Mouse (Mus musculus): ENCODE measurements around the gene Prrc2a.

Prrc2a gene

DNA sequence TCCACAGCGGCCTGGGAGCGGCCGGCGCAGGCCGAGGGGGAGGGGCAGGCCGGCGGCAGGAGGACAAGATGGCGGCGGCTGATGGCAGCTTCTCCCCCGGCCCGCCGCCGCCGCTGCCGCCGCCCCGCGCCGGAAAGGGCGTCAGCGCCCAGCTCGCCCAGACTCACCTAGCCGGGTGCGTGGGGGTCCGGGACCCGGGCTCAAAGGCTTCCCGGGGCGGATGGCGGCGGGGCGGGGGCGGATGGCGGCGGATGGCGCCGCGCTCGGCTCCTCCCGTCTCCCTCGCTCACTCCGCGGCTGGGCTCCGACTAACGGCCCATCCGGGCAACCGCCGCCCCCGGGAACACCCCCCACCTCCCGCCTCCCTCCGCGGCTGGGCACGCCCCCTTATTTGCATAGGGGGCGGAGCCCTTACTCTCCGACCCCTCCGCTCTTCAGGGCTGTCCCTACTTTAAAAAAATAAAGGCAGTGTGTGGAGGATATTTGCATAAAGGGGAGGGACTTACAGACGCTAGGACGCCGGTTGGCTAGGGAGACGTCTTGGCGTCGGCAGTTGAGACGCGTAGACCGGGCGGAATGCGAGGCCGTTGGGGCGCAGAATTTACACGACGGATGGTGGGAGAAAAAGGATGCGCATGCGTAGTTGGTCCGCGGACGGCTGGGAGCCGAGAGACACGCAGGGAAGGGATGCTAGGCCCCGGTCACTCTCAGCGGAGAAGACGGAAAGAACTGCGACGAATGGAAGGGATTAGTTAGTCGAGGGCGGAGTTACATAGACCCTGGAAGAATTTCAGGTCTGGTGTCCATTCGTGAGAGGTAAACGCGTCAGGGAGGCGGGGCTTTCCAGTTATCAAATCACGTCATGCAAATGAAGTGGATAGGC is at the start of gene Prrc2a:
Prrc2a (minus strand) TSS at position 330 of the 883 bp plus-strand sequence.
- peak; percentile 99 for DNase-seq

GRCm38 (mm10) chr17:35213071-35213470 is 48.4 kb upstream of the Prrc2a start:
- DNase-seq, result no peak

DNA sequence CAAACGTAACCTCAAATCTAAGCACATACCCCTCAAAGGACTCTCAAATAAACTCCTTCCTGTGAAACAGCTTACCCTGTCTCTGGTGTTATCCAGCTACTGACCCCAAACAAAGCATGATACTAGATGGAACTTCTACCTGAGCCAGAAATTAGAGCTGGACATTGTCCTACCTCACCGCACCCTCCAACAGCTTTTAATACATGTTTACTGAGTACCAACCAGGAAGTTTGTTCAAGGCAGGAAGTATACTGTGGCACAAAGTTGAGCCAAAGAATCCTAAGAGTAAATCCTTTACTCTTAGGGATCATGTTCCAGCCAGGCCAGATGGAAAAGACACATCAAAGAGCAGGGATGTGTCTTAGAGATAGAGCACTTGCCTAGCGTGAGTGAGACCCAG is 45.9 kb upstream of the Prrc2a start:
- no peak for DNase-seq

DNA sequence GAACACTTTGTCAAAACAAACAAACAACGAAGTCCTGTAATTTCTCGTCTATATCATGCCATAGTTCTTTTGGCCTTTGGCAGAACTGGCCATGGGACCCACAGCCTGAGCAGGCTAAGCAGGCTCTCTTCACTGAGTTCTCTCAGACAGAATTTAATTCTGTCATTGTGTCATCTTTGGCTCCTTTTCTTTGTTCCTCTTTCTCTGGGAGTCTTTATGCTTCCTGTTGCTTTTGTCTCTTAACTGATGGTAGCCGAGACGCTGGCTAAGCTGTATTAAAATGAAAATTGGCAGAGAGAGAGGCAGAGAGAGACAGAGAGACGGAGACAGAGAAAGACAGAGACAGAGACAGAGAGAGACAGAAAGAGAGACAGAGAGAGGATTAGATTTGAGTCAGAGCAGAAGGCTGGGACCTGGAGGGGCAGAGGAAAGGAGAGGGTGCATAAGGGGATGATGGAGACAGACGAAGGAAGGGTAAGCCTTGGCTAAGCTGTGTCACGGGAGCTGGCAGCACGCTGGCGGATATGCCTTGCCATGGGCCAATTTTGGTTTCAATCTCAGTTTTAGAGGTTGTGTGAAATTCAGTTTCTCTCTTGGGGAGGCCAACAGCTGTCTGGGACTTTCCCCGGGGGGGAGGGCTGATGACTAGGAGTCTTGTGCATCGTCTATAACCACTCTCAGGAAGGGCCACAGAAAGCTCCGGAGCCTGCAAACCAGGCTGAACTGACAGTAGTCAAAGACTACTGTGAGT is 45.3 kb upstream of the Prrc2a start:
- DNase-seq, result no peak

DNA sequence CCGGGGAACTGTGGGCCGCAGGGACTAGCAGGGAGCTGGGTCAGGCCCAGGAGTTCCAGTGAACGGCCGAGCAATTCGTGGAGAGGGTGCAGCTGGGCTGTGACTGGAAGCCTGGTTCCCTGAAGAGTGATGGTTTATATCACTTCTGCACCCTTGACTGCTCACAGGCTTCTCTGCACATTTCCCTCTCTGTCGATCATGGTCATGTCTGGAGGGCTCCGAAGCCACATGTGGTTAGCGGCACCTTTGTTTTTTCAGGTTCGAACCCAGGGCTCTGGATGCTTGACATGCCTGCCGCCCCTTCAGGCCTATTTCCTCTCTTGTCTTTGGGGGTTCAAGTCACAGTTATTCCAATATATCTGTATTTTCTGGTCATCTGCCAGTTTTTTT is 40.7 kb upstream of the Prrc2a start:
- no peak for DNase-seq

GRCm38 (mm10) chr17:35204494-35205379 is 40.0 kb upstream of the Prrc2a start, which contains the start of gene Lta:
Gene Lta, minus strand, starts transcription at chr17:35205351.
- DNase-seq, result no peak

DNA sequence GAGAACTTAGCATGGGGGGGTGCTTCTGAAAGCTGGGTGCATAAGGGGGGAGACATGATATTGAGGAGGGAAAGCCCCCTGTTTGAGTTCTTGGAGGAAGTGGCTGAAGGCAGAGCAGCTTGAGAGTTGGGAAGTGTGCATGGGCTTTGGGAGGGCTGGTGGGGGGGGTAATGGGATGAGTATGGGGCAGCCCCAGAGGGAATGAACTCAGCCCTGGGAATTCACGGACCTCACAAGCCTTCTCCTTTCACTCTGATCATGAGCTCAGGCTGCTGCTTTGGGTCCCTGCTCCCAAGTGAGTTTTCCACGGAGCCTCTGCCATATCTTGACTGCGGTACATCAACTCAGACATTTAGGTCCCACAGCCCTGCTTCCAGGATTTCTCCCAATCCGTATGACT is 37.7 kb upstream of the Prrc2a start:
- DNase-seq, result no peak

DNA sequence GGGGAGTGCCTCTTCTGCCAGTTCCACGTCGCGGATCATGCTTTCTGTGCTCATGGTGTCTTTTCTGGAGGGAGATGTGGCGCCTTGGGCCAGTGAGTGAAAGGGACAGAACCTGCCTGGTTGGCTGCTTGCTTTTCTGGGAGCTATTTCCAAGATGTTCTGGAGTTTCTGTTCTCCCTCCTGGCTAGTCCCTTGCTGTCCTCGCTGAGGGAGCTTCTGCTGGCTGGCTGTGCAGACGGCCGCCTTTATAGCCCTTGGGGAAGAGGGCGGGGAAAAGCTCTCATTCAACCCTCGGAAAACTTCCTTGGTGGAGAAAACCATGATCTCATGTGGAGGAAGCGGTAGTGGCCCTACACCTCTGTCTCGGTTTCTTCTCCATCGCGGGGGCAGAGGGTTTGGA is 37.1 kb upstream of the Prrc2a start, which contains the start of gene Tnf:
Tnf (minus strand) TSS at position 221 of the 400 bp plus-strand sequence.
- DNase-seq, result no peak

DNA sequence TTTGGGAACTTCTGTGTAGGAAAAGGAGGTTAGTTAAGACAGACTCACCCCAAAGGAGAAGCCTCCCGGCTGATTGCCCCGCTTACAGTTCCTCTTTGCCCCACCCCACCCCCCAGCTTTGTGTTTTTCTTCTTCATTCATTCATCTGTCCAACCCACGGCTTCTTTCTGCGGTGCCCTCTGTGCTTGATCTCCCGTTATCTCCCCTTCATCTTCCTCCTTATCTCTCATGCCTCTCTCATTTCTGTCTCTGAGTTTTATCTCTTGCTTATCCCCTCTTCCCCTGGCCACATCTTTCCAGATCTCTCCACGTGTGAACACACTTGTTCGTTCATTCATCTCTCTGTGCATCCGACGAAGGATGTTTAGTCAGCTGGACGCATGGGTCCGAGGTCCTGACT is 36.4 kb upstream of the Prrc2a start:
- DNase-seq, result no peak

GRCm38 (mm10) chr17:35200398-35200797 is 35.7 kb upstream of the Prrc2a start:
- DNase-seq, result no peak

- no peak for DNase-seq
Observed at GRCm38 (mm10) chr17:35198946-35199345, 34.2 kb upstream of the Prrc2a start.

DNA sequence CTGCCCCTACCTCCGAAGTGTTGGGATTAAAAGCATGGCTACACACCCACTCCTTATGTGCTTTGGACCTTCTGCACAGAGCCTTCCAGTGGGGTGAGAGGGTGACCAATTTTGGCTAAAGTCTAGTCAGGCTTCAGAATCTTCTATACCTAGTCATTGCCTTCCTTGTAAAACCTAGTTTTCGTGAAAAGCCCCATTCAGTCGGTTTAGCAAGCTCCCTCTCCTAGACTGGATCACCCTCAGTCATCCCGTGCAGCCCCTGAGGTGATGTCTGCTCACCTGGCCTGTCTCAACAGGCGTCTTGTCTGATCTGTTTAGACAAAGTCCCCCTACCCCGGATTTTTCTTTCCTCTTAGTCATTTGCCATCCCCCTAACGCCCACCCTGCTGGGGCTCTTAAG is 33.3 kb upstream of the Prrc2a start:
- DNase-seq, result no peak

- DNase-seq, result no peak
Observed at GRCm38 (mm10) chr17:35197126-35197525, 32.4 kb upstream of the Prrc2a start.

- no peak for DNase-seq
Observed at GRCm38 (mm10) chr17:35196321-35196641, 31.6 kb upstream of the Prrc2a start.

DNA sequence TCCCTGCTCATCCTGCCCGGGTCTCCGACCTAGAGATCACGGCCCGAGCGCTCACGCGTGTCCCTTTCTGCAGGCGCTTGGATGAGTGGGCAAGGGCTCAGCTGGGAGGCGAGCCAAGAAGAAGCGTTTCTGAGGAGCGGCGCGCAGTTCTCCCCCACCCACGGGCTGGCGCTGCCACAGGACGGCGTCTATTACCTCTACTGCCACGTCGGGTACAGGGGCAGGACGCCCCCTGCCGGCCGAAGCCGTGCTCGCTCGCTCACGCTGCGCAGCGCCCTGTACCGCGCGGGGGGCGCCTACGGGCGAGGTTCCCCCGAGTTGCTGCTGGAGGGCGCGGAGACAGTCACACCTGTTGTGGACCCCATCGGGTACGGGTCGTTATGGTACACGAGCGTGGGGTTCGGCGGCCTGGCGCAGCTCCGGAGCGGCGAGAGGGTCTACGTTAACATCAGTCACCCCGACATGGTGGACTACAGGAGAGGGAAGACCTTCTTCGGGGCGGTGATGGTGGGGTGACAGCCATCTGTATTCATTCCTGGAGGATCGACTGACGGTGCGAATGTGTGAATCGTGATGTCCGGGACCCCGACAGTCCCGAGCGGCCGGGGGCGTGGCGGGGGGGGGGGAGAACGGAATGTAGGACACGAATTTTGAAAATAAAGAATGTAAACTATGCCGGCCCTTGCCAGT is 31.1 kb upstream of the Prrc2a start:
- peak; percentile 45 for DNase-seq

DNA sequence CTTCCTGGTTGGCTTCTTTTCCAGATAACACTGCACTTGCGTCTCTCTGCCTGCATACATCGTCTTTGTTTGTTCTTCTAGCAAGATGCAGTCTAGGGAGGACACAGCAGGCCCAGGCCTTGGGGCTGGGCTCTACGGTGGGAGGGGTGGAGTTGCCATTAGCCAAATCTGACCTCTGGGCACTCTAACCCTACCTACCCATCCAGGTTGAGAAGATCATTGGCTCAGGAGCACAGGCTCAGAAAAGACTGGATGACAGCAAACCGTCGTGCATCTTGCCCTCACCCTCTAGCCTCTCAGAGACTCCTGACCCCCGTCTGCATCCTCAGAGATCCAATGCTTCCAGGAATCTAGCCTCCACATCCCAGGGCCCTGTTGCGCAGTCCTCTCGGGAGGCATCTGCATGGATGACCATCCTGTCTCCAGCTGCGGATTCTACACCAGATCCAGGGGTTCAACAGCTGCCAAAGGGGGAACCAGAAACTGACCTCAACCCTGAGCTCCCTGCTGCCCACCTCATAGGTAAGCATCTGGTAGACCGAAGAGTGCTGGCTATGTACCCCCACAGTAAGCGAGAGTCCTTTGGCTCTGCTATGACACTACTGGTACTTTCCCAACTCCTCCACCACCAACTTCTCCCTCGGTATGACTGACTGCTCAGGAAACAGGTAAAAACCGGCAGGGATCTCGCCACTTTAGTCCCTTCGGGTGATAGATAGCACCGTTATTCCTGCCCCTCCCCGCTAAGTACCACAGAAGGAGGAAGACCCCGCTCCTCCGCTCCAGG is 30.3 kb upstream of the Prrc2a start:
- DNase-seq, result no peak

- DNase-seq, result no peak
Observed at GRCm38 (mm10) chr17:35193881-35194843, 29.5 kb upstream of the Prrc2a start, which contains the start of gene Ltb. Gene Ltb, plus strand, starts transcription at chr17:35194439.

GRCm38 (mm10) chr17:35192924-35193323 is 28.2 kb upstream of the Prrc2a start:
- DNase-seq, result no peak

DNA sequence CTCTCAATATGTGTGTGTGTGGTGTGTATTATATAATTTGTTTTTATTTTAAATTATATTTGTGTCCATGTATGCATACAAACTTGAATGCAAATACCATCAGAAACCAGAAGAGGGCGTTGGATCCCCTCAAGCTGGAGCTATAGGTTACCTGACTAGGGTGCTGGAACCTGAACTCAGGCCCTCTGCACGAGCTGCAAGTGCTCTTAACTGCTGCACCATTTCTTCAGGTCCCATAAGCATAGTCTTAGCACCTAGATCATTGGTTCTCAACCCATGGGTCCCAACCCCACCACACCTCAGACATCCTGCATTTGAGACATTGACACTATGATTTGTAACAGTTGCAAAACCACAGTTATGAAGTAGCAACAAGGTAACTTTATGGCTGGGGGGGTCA is 27.0 kb upstream of the Prrc2a start:
- no peak for DNase-seq

- DNase-seq, result no peak
Observed at GRCm38 (mm10) chr17:35190096-35190495, 25.4 kb upstream of the Prrc2a start.

Measured in cerebellum, adult 8-10 months (tissue).